Mouse (Mus musculus) heart, postnatal 36 days (tissue): ENCODE results near the gene Aqp11. TPM values are rescaled to one million over a fixed set of nuclear protein-coding genes. Genes with fewer than 3 reads are reported as not detected.

ENCODE experiments used
- DNase-seq, 2 experiments: peaks; one replicate each; pipeline ENCODE4 v3.0.0; 2021 to 2022
- intact Hi-C: fragments of 180-260 bp; cut with DNase I; formaldehyde crosslinking; loops from one replicate; pipeline ENCODE4 v1.15.1; 2025
- total RNA-seq, 2 experiments: library from RNA; stranded (reverse); gene quantifications; 2 replicates each; pipeline ENCODE4 v1.2.3; 2021

Aqp11 gene
- total RNA-seq, 2 experiments from 2014 or later: 1.2 to 3.3 TPM

- DNase-seq: peak; percentile 33 to 49
- intact Hi-C loops: loop anchor here (5.0 kb wide), 1 partner anchor 339 kb away; no protein-coding TSS in a partner anchor
These were observed 10.6 kb upstream of the Aqp11 start for GRCm38 (mm10) chr7:97748527-97749206.

GRCm38 (mm10) chr7:97747787-97748497, 9.9 kb upstream of the Aqp11 start:
- DNase-seq: peak; percentile 83 to 88
- intact Hi-C loops: loop anchor here (5.0 kb wide), 1 partner anchor 339 kb away; no protein-coding TSS in a partner anchor

GRCm38 (mm10) chr7:97747176-97747707, 9.2 kb upstream of the Aqp11 start:
- DNase-seq: no peak
- intact Hi-C loops: loop anchor here (5.0 kb wide), 1 partner anchor 340 kb away; no protein-coding TSS in a partner anchor

GRCm38 (mm10) chr7:97745299-97745698, 7.2 kb upstream of the Aqp11 start:
- DNase-seq: peak; percentile 63 to 69
- intact Hi-C loops: loop anchor here (1.0 to 5.0 kb wide), 3 partner anchors 232 to 373 kb away; no protein-coding TSS in a partner anchor

- no peak for DNase-seq
- intact Hi-C loops: no loop called here
These were observed 3.7 kb upstream of the Aqp11 start for GRCm38 (mm10) chr7:97741756-97742291.

- no peak for DNase-seq
- intact Hi-C loops: no loop called here
These were observed 2.9 kb upstream of the Aqp11 start for GRCm38 (mm10) chr7:97740948-97741347.

- DNase-seq: no peak
- intact Hi-C loops: no loop called here
These were observed 842 bp downstream of the Aqp11 start for GRCm38 (mm10) chr7:97737256-97737637.

- intact Hi-C loops: no loop called here
- DNase-seq: no peak
These were observed 2.1 kb downstream of the Aqp11 start for GRCm38 (mm10) chr7:97735886-97736420.

GRCm38 (mm10) chr7:97735021-97735420, 3.1 kb downstream of the Aqp11 start:
- no peak for DNase-seq
- intact Hi-C loops: no loop called here

GRCm38 (mm10) chr7:97733606-97734005, 4.5 kb downstream of the Aqp11 start:
- DNase-seq: no peak
- intact Hi-C loops: no loop called here

- no peak for DNase-seq
- intact Hi-C loops: no loop called here
These were observed 7.7 kb downstream of the Aqp11 start for GRCm38 (mm10) chr7:97730427-97730826.

- no peak for DNase-seq
- intact Hi-C loops: no loop called here
These were observed 9.1 kb downstream of the Aqp11 start for GRCm38 (mm10) chr7:97728666-97729614.

- no peak for DNase-seq
- intact Hi-C loops: no loop called here
These were observed 11.3 kb downstream of the Aqp11 start for GRCm38 (mm10) chr7:97726778-97727177.

- no peak for DNase-seq
These were observed 12.0 kb downstream of the Aqp11 start for GRCm38 (mm10) chr7:97726080-97726479.

GRCm38 (mm10) chr7:97725401-97725800, 12.7 kb downstream of the Aqp11 start:
- intact Hi-C loops: no loop called here

More at GRCm38 (mm10) chr7:97726080-97726479, 12.0 kb downstream of the Aqp11 start:
- intact Hi-C loops: no loop called here

GRCm38 (mm10) chr7:97723646-97724538, 14.2 kb downstream of the Aqp11 start:
- intact Hi-C loops: no loop called here

More at GRCm38 (mm10) chr7:97725401-97725800, 12.7 kb downstream of the Aqp11 start:
- DNase-seq: no peak

GRCm38 (mm10) chr7:97722278-97722918, 15.7 kb downstream of the Aqp11 start:
- no peak for DNase-seq
- intact Hi-C loops: no loop called here

More at GRCm38 (mm10) chr7:97723646-97724538, 14.2 kb downstream of the Aqp11 start:
- no peak for DNase-seq

- intact Hi-C loops: no loop called here
- DNase-seq: no peak
These were observed 18.0 kb downstream of the Aqp11 start for GRCm38 (mm10) chr7:97720109-97720508.
